Mouse (Mus musculus): Measurements from ENCODE around the gene Iars. TPM values are rescaled to one million over a fixed set of nuclear protein-coding genes. Genes with fewer than 3 reads are reported as not detected.
A peak's percentile ranks its signal among the peaks of the same experiment; 100 is the strongest.
"Not testable (repeated sequence)": the region's sequence is repeated elsewhere in the genome, so short reads cannot be mapped to it uniquely, and the experiment has no call there.

Gene Iars
- polyA plus RNA-seq, 1 experiment from 2014 or later = 123 TPM

DNA sequence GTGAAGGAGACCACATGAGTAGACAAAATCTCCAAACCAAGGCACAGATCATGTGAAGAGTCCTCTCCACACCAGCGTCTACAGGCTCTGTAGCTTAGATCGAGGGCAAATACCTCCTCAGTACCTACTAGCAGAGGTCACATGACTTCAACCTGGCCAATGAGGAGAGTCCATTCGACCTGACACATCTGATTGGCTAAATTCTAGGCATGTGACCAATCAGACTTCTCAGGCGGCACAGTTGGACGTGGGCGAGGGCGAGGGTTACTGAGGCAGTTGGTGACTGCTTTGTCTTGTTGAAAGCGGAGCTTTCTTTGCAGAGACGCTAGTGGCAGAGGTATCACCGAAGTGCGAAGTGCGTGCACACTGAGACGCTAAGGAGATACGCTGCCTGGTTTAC is 80.3 kb downstream of the Iars start:
- WGBS = 91% methylated on average over 14 of the region's 14 CpGs
- ATAC-seq (ENCODE audit: insufficient read depth, low FRiP score, low TSS enrichment) = no peak

DNA sequence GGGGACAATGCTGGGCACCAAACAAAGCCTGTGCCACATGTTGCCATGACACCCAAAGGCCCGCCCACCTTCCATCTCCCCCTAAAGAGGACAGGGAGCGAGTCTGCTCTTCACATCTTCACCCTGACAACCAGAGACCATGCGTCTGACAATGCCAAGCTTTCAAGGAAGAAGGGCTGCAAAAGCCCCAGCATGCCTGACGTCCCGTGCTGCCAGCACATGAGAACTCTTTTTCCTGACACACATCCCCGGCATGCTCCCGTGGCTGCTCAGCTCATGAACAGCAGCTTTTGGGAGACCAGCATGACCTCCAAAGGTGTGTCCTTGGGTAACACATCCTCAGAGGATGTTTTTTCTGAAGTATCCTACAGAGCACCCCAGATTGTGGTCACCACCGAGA is 83.4 kb downstream of the Iars start:
- 89% methylated on average over 8 of the region's 8 CpGs for WGBS
- Histone ChIP-seq H3K4me1 (ENCODE audit: control insufficient read depth, insufficient read depth, low read length) (no peaks in the 10 kb centered on the region), H3K9me3 (ENCODE audit: control insufficient read depth, low read length) (no peaks in the 10 kb centered on the region), H3K4me2 (ENCODE audit: low read depth) (no peak overlapping the region), H3K36me3 (ENCODE audit: control insufficient read depth, insufficient read depth, low read length) (no peaks in the 10 kb centered on the region), H3K27ac (ENCODE audit: low read depth, low read length) (no peak overlapping the region), H3K27me3 (ENCODE audit: control insufficient read depth, insufficient read depth, low read length) (no peaks in the 10 kb centered on the region), H3K9ac (ENCODE audit: low read length) (no peak overlapping the region), H3K4me3 (ENCODE audit: low read depth, low read length) (no peak overlapping the region)
- no peak for DNase-seq (ENCODE audit: low spot score)
- ATAC-seq (ENCODE audit: insufficient read depth, low FRiP score, low TSS enrichment) = no peak

More for the DNA sequence above, 80.3 kb downstream of the Iars start:
- no peak overlapping the region for H3K4me2 ChIP-seq (ENCODE audit: low read depth)
- H3K9me3 ChIP-seq (ENCODE audit: control insufficient read depth, low read length) = no peaks in the 10 kb centered on the region
- H3K27me3 ChIP-seq (ENCODE audit: control insufficient read depth, insufficient read depth, low read length) = no peaks in the 10 kb centered on the region
- DNase-seq (ENCODE audit: low spot score) = no peak
- H3K27ac ChIP-seq (ENCODE audit: low read depth, low read length) = no peak overlapping the region
- H3K4me3 ChIP-seq (ENCODE audit: low read depth, low read length) = no peak overlapping the region
- H3K9ac ChIP-seq (ENCODE audit: low read length) = no peak overlapping the region
- no peaks in the 10 kb centered on the region for H3K4me1 ChIP-seq (ENCODE audit: control insufficient read depth, insufficient read depth, low read length)
- H3K36me3 ChIP-seq (ENCODE audit: control insufficient read depth, insufficient read depth, low read length) = no peaks in the 10 kb centered on the region

DNA sequence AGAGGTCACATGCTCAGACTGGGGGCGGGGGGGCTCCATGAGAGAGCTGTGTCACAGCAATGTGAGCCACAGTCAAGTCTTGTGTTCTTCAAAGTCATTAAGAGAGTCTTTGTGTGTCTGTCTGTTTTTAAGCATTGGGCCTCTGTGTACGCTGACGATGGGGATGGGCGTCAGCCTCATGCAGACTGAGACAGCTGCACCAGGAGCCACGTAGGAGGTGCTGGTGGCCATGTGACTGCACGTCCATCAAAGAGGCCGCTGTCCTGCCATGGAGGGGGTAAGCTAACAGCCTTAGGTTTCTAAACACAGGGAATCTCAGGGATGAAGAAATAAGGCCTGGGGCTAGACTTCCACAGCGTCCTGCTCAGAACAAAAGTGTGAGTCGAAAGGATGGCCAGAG is 84.4 kb downstream of the Iars start:
- Histone ChIP-seq H3K27me3 (ENCODE audit: control insufficient read depth, insufficient read depth, low read length) (no peaks in the 10 kb centered on the region), H3K27ac (ENCODE audit: low read depth, low read length) (no peak overlapping the region), H3K4me3 (ENCODE audit: low read depth, low read length) (no peak overlapping the region), H3K4me2 (ENCODE audit: low read depth) (no peak overlapping the region), H3K36me3 (ENCODE audit: control insufficient read depth, insufficient read depth, low read length) (no peaks in the 10 kb centered on the region), H3K9ac (ENCODE audit: low read length) (no peak overlapping the region), H3K9me3 (ENCODE audit: control insufficient read depth, low read length) (no peaks in the 10 kb centered on the region), H3K4me1 (ENCODE audit: control insufficient read depth, insufficient read depth, low read length) (no peaks in the 10 kb centered on the region)
- WGBS = 52% methylated on average over 9 of the region's 9 CpGs
- DNase-seq (ENCODE audit: low spot score) (peak; percentile 28), ATAC-seq (ENCODE audit: insufficient read depth, low FRiP score, low TSS enrichment) (no peak)

DNA sequence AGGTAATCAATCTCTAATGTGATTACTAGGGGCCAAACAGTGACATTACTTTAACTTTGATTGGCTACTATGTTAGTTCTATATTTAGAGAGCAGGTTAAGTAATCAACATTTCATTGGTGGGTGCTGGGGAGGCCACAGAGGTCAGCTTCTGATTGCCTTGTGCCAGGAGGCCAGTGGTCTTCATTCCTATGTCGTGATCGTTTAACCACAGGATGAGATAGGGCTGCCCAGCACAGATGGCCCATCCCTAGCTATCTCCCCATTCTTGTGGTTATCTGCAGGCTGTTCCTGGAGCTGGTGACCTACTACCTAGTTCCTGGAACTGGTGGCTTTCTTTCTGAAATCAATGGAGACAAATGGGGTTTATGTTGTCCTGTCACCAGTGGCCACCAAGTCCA is 86.1 kb downstream of the Iars start:
- no peak for DNase-seq (ENCODE audit: low spot score)
- no peak overlapping the region for H3K9ac ChIP-seq (ENCODE audit: low read length)
- no peak overlapping the region for H3K27ac ChIP-seq (ENCODE audit: low read depth, low read length)
- H3K36me3 ChIP-seq (ENCODE audit: control insufficient read depth, insufficient read depth, low read length) = no peaks in the 10 kb centered on the region
- no peak for ATAC-seq (ENCODE audit: insufficient read depth, low FRiP score, low TSS enrichment)
- no peaks in the 10 kb centered on the region for H3K9me3 ChIP-seq (ENCODE audit: control insufficient read depth, low read length)
- no peak overlapping the region for H3K4me3 ChIP-seq (ENCODE audit: low read depth, low read length)
- no peaks in the 10 kb centered on the region for H3K27me3 ChIP-seq (ENCODE audit: control insufficient read depth, insufficient read depth, low read length)
- WGBS = 78% methylated on average over 2 of the region's 2 CpGs
- no peak overlapping the region for H3K4me2 ChIP-seq (ENCODE audit: low read depth)
- H3K4me1 ChIP-seq (ENCODE audit: control insufficient read depth, insufficient read depth, low read length) = no peaks in the 10 kb centered on the region

DNA sequence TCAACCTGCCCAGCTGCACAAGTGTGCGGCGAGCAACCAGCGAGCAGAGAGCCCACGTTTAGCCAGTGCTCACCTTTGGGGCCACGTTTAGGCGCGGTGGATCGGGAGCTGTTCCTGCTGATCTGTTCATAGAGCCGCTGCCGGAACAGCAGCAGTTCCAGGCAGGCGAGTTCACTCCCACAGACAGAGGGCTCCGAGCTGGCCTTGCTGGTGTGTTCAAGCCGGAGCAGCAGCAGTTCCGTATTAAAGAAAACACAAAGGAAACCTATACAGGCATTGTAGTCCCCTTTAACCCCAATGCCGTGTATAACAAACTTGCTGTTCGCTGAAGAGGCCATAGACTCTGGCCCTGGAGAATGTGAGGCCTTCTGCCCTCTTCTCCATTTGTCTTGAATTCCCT is 87.2 kb downstream of the Iars start:
- DNase-seq (ENCODE audit: low spot score) = no peak
- no peak for ATAC-seq (ENCODE audit: insufficient read depth, low FRiP score, low TSS enrichment)
- no peak overlapping the region for H3K9ac ChIP-seq (ENCODE audit: low read length)
- H3K27ac ChIP-seq (ENCODE audit: low read depth, low read length) = no peak overlapping the region
- H3K9me3 ChIP-seq (ENCODE audit: control insufficient read depth, low read length) = no peaks in the 10 kb centered on the region
- no peak overlapping the region for H3K4me3 ChIP-seq (ENCODE audit: low read depth, low read length)
- H3K27me3 ChIP-seq (ENCODE audit: control insufficient read depth, insufficient read depth, low read length) = no peaks in the 10 kb centered on the region
- 85% methylated on average over 16 of the region's 16 CpGs for WGBS
- H3K36me3 ChIP-seq (ENCODE audit: control insufficient read depth, insufficient read depth, low read length) = no peaks in the 10 kb centered on the region
- H3K4me2 ChIP-seq (ENCODE audit: low read depth) = no peak overlapping the region
- no peaks in the 10 kb centered on the region for H3K4me1 ChIP-seq (ENCODE audit: control insufficient read depth, insufficient read depth, low read length)

DNA sequence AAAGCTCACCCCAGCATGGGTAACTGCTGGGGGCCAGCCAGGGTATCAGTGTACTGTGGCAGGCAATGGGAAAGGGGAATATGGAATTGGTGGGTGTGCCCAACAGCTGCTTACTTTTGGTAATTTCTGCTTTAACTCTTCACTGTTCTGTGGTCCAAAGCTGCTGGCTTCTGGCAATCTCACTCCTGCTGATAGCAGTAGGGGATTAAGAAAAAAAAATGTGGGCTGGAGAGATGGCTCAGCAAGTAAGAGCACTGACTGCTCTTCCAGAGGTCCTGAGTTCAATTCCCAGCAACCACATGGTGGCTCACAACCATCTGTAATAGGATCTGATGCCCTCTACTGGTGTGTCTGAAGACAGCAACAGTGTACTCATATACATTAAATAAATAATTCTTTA is 89.6 kb downstream of the Iars start:
- H3K36me3 ChIP-seq (ENCODE audit: control insufficient read depth, insufficient read depth, low read length); H3K27ac ChIP-seq (ENCODE audit: low read depth, low read length); DNase-seq (ENCODE audit: low spot score); H3K4me2 ChIP-seq (ENCODE audit: low read depth); H3K4me1 ChIP-seq (ENCODE audit: control insufficient read depth, insufficient read depth, low read length); ATAC-seq (ENCODE audit: insufficient read depth, low FRiP score, low TSS enrichment); H3K9me3 ChIP-seq (ENCODE audit: control insufficient read depth, low read length); H3K9ac ChIP-seq (ENCODE audit: low read length); H3K4me3 ChIP-seq (ENCODE audit: low read depth, low read length); H3K27me3 ChIP-seq (ENCODE audit: control insufficient read depth, insufficient read depth, low read length): not testable (repeated sequence)

Other genes with a start within 250 kb of the Iars start
- gene Tes3-ps, start 188.8 kb upstream of the Iars start, polyA plus RNA-seq (2014; fragmentation: Nextera tagmentation; extraction: Ambion mirVana) = 0.61 and 0.87 TPM in 2 replicates
- 0.28 TPM in 2 replicates for gene Ecm2, start 177.3 kb upstream of the Iars start, polyA plus RNA-seq (2014; fragmentation: Nextera tagmentation; extraction: Ambion mirVana)
- 0.14 TPM in 1 of 2 replicates, not detected in the other for gene Aspn, start 137.7 kb upstream of the Iars start, polyA plus RNA-seq (2014; fragmentation: Nextera tagmentation; extraction: Ambion mirVana)
- 0.24 and 0.28 TPM in 2 replicates for gene Omd, start 99.6 kb upstream of the Iars start, polyA plus RNA-seq (2014; fragmentation: Nextera tagmentation; extraction: Ambion mirVana)
- gene Ogn, start 74.1 kb upstream of the Iars start, polyA plus RNA-seq (2014; fragmentation: Nextera tagmentation; extraction: Ambion mirVana) = 2.3 and 3.9 TPM in 2 replicates
- gene Cenpp, start 29.3 kb upstream of the Iars start, polyA plus RNA-seq (2014; fragmentation: Nextera tagmentation; extraction: Ambion mirVana) = 25.8 and 30.8 TPM in 2 replicates
- 19.1 and 20.3 TPM in 2 replicates for gene Nol8, start 29.0 kb upstream of the Iars start, polyA plus RNA-seq (2014; fragmentation: Nextera tagmentation; extraction: Ambion mirVana)
- not detected in 2 replicates for gene Gm30302, start 116.9 kb downstream of the Iars start, polyA plus RNA-seq (2014; fragmentation: Nextera tagmentation; extraction: Ambion mirVana)